Mouse (Mus musculus): ENCODE data around the gene Dnaic1. TPM values are rescaled to one million over a fixed set of nuclear protein-coding genes. Genes with fewer than 3 reads are reported as not detected.

The Dnaic1 gene
- total RNA-seq (2021) = 0.30 TPM in 1 of 2 replicates, not detected in the other
- long read RNA-seq = 0 reads

- peak; percentile 98 for DNase-seq
Observed at GRCm38 (mm10) chr4:41569411-41569885, at the start of gene Dnaic1, which contains the start of gene Fam219a. Gene Dnaic1 (plus strand): TSS chr4:41569775. Gene Fam219a (minus strand): TSS chr4:41569538.

GRCm38 (mm10) chr4:41520641-41521040 lies 48.9 kb upstream of the Dnaic1 start:
- DNase-seq = no peak

- no peak for DNase-seq
Observed at GRCm38 (mm10) chr4:41522136-41522535, 47.4 kb upstream of the Dnaic1 start.

- DNase-seq = no peak
Observed at GRCm38 (mm10) chr4:41522788-41523187, 46.8 kb upstream of the Dnaic1 start.

GRCm38 (mm10) chr4:41523839-41524238 lies 45.7 kb upstream of the Dnaic1 start:
- DNase-seq = no peak

GRCm38 (mm10) chr4:41524829-41525228 lies 44.7 kb upstream of the Dnaic1 start:
- DNase-seq = no peak

- DNase-seq = no peak
Observed at GRCm38 (mm10) chr4:41526553-41526952, 43.0 kb upstream of the Dnaic1 start.

GRCm38 (mm10) chr4:41527076-41527475 lies 42.5 kb upstream of the Dnaic1 start:
- DNase-seq = no peak

GRCm38 (mm10) chr4:41527996-41528395 lies 41.6 kb upstream of the Dnaic1 start:
- peak; percentile 47 for DNase-seq

- peak; percentile 42 for DNase-seq
Observed at GRCm38 (mm10) chr4:41532420-41532819, 37.2 kb upstream of the Dnaic1 start.

GRCm38 (mm10) chr4:41534866-41535265 lies 34.7 kb upstream of the Dnaic1 start:
- no peak for DNase-seq

- DNase-seq = no peak
Observed at GRCm38 (mm10) chr4:41542136-41542535, 27.4 kb upstream of the Dnaic1 start.

GRCm38 (mm10) chr4:41545985-41546384 lies 23.6 kb upstream of the Dnaic1 start:
- DNase-seq = peak; percentile 64

- DNase-seq = no peak
Observed at GRCm38 (mm10) chr4:41547086-41547485, 22.5 kb upstream of the Dnaic1 start.

GRCm38 (mm10) chr4:41552529-41552928 lies 17.0 kb upstream of the Dnaic1 start:
- peak; percentile 70 for DNase-seq

GRCm38 (mm10) chr4:41553116-41553515 lies 16.5 kb upstream of the Dnaic1 start:
- no peak for DNase-seq

GRCm38 (mm10) chr4:41554994-41555663 lies 14.4 kb upstream of the Dnaic1 start:
- DNase-seq = peak; percentile 67

- DNase-seq = no peak
Observed at GRCm38 (mm10) chr4:41556311-41556953, 13.1 kb upstream of the Dnaic1 start.

GRCm38 (mm10) chr4:41557092-41557491 lies 12.5 kb upstream of the Dnaic1 start:
- DNase-seq = no peak

- DNase-seq = no peak
Observed at GRCm38 (mm10) chr4:41563297-41563696, 6.3 kb upstream of the Dnaic1 start.

GRCm38 (mm10) chr4:41566123-41566522 lies 3.5 kb upstream of the Dnaic1 start:
- DNase-seq = no peak

- DNase-seq = peak; percentile 24
Observed at GRCm38 (mm10) chr4:41568239-41568638, 1.3 kb upstream of the Dnaic1 start.

- DNase-seq = peak; percentile 39
Observed at GRCm38 (mm10) chr4:41568682-41569410, 729 bp upstream of the Dnaic1 start.
